Mouse (Mus musculus): Measurements from ENCODE around the gene Pus10. TPM values are rescaled to one million over a fixed set of nuclear protein-coding genes. Genes with fewer than 3 reads are reported as not detected.

Gene Pus10
- polyA plus RNA-seq (2012; rRNA removed) = 0.93 and 1.8 TPM in 2 replicates

GRCm38 (mm10) chr11:23665311-23665786, at the start of gene Pus10:
Pus10 (plus strand) TSS chr11:23665674.

GRCm38 (mm10) chr11:23632945-23633878, 32.3 kb upstream of the Pus10 start, which contains the start of gene 0610010F05Rik:
0610010F05Rik (minus strand) TSS chr11:23633639.

GRCm38 (mm10) chr11:23665798-23666501, 476 bp downstream of the Pus10 start, which contains the start of gene Pex13:
Pex13 (minus strand) TSS chr11:23665959.

GRCm38 (mm10) chr11:23770760-23771506, 105.5 kb downstream of the Pus10 start, which contains the start of gene Rel:
Rel (minus strand) TSS chr11:23770970.

Other genes starting within 250 kb of the Pus10 start
- gene Ahsa2, start 167.6 kb upstream of the Pus10 start, polyA plus RNA-seq (2012; rRNA removed) = 18.5 and 24.1 TPM in 2 replicates
- gene 1700093K21Rik, start 144.5 kb upstream of the Pus10 start, polyA plus RNA-seq (2012; rRNA removed) = not detected in 2 replicates
- 3.8 and 6.4 TPM in 2 replicates for gene 0610010F05Rik, start 32.0 kb upstream of the Pus10 start, polyA plus RNA-seq (2012; rRNA removed)
- 6.3 and 8.4 TPM in 2 replicates for gene Pex13, start 285 bp downstream of the Pus10 start, polyA plus RNA-seq (2012; rRNA removed)
- 3.0 and 3.3 TPM in 2 replicates for gene Rel, start 105.3 kb downstream of the Pus10 start, polyA plus RNA-seq (2012; rRNA removed)
- gene Papolg, start 229.6 kb downstream of the Pus10 start, polyA plus RNA-seq (2012; rRNA removed) = 2.4 TPM in 2 replicates